Mouse (Mus musculus): Measurements from ENCODE around the gene Mapk8.
"Not testable (repeated sequence)": the region's sequence is repeated elsewhere in the genome, so short reads cannot be mapped to it uniquely, and the experiment has no call there.

Gene Mapk8

GRCm38 (mm10) chr14:33447027-33447569, at the start of gene Mapk8:
Gene Mapk8 (minus strand): TSS chr14:33447158.
- DNase-seq = peak; percentile 100

DNA sequence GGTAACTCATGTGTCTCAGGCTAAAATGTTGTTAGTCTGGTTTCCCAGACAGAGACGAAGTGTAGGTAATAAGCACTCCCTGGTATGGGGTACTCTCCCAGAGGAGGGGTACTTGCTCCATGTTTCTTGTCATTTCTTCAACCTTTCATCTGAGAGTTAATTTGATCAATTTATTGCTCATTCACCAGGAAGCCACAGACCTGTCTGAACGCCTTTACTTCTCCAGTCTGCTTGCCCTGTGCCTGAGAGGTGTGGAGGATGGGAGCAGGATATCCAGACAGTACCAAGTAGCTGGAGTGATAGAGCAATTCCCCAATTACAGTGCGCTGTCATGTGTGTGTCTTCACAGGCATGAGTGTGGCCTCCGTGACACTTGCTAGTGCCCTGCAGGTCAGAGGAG, 48.3 kb upstream of the Mapk8 start:
- DNase-seq = no peak

DNA sequence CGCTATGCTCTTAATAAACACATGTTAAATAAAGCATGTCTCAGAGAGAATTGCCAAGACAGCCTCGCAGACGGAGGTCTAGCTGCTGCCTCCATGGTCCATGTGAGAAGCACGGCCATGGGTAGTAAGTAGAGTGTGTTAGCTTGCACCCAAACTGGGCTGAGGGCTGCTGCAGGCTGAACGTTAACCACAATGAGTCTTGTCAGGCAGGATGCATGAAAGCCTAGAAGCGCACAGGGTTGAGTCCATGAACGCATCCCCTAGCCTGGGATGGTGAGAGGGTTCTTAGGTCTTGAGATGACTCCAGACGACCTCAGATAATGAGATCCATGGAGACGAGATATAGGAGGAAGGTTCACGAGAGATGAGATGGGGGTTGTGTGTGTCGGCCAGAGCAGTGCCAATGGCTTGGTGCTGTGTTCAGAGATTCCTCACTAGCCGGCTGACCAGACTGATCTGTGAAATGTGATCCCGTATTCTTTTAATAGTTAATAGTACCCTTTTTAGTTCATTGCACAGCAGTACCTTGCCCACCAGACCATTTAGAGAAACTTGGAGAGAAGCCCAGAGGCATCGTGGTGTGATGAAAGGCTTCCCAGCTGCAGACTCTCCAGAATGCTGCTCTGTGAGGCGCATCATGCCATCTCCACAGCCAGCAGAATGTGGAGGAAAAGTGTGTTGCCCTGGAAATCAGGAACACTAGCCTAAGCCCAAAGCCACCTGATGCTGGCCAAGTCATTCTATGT, 41.0 kb upstream of the Mapk8 start:
- DNase-seq = no peak

DNA sequence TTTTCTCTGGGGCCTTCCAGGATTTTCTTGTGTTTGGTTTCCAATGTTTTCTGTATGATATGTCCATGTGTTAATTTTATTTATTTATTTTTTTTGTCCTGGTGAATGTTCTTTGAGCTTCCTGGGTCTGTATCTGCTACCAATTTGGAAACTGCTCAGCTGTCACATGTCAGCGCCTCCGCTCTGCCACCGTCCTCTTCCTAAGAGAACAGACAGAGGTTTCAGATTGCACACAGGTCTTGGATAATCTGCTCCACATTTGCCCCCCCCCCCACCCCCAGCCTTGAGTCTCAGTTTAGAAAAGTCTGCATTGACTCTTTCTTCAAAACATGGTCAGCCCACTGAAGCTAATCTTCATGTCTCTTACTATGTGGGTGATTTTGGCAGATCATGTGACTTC, 35.0 kb upstream of the Mapk8 start:
- DNase-seq = no peak

DNA sequence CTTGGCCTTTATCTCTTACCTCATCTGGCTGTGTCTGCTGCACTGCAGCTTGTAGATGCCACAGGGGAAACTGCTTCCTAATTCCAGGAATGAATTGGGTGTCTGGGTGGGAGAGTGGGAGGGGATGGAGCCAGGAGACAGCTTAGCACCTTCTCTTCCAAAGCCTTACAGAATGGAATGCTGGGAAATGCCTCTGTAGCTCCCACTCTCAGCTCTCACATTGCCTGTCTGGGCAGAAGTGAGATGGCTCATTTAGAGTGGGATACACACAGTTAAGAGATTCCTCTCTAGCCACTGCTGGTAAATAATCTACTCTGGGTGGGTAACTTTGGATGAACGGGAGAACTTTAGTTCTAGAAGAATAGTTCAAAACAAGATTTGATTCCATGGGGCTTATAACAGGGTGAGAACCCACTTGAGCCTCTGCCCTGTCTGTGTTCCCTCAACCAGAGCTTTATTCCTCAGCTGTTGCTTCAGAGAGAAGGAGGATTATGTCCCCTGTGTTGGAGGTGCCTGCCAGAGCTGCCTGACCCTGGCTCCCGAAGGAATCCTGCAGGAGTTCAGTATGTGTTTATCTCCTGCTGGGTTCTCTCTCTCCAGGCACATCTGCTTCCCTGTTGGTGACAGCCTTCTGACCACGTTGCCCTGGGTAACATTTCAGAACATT, 29.3 kb upstream of the Mapk8 start:
- DNase-seq = no peak

GRCm38 (mm10) chr14:33474461-33474860, 27.5 kb upstream of the Mapk8 start:
- DNase-seq = no peak

- no peak for DNase-seq
Observed at GRCm38 (mm10) chr14:33471331-33471730, 24.4 kb upstream of the Mapk8 start, which contains the start of gene Frmpd2. Gene Frmpd2 (plus strand): TSS chr14:33471696.

DNA sequence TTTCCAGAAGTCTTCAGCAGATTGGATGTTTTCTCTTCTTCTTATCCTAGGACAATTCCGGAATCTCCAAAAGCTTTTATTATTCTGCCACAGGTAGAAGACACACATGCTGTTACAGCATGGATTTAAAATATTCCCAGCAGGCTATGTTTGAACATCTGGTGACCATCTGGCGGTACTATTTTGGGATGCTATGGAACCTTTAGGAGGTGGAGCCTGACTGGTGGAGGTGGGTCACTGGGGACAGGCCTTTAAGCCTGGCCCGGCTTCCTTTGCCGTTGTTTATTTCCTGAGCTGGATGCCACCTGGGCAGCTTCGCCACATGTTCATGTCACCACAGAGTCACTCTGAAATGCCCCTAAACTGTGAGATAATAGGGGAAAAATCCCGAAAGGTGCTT, 20.8 kb upstream of the Mapk8 start:
- no peak for DNase-seq

DNA sequence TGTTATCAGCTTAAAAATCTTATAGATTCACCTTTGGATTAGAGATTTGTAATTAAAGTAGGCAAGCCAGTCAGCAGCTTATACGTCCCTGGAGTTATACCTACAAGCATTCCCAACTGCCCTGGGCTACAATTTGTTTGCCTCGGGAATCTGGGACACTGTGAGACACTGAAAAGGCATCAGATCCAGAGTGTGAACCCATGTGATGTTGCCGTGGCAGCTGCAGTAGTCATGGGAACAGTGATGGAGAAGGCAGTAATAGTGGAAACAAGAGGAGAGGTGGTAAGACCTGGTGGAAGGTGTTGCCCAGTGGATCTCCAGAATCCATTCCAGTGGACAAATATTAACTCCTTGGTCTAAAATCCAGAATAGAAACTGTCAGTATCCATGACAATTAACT, 16.7 kb upstream of the Mapk8 start:
- DNase-seq = no peak

- no peak for DNase-seq
Observed at GRCm38 (mm10) chr14:33450331-33450730, 3.4 kb upstream of the Mapk8 start.

GRCm38 (mm10) chr14:33449296-33449840, 2.4 kb upstream of the Mapk8 start:
- no peak for DNase-seq

DNA sequence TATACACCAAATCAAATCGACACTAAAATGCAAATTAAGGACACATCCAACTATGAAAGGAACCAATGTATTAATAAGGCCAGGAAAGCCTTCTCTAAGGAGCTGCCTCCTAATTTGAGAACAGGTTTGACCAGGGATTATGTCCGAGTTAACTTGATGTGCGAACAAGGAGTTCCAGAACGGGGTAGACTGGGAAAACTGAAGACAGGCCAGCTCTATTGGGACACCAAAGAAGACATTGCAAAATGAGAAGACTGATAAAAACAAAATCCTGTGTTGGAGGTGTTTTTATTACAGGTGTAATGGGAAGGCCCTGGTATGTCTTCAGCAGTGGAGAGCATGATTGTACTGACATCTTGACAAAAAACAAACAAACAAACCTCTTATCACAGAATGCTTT, 1.3 kb upstream of the Mapk8 start:
- DNase-seq = no peak

DNA sequence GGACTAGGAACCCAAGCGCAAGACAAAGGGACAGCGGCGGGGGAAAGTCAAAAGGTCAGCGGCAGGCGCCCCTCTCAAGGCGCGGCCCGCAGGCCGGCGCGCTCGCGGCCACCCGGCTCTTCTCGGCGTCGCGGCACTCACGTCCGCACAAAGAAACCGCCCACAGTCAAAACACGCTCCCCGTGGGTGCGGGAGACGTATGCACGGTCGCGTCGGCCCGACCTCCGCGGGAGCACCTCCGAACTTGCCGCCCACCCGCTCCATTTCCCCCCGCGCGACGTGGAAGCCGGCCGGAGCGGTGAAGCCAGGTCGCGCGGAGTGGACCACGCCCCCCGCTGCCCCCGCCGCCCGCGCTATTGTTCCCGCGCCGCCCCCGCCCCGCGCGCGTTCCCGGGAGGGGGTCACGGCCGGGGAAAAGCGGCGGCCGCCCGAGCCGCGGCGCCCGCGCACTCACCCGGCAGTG, 366 bp downstream of the Mapk8 start:
- no peak for DNase-seq

- no peak for DNase-seq
Observed at GRCm38 (mm10) chr14:33445962-33446361, 996 bp downstream of the Mapk8 start.

- DNase-seq = no peak
Observed at GRCm38 (mm10) chr14:33443780-33444179, 3.2 kb downstream of the Mapk8 start.

GRCm38 (mm10) chr14:33432485-33432884, 14.5 kb downstream of the Mapk8 start:
- not testable (repeated sequence) for DNase-seq

GRCm38 (mm10) chr14:33424124-33424523, 22.8 kb downstream of the Mapk8 start:
- DNase-seq = no peak

- no peak for DNase-seq
Observed at GRCm38 (mm10) chr14:33423003-33423402, 24.0 kb downstream of the Mapk8 start.

GRCm38 (mm10) chr14:33418311-33418909, 28.5 kb downstream of the Mapk8 start:
- no peak for DNase-seq

DNA sequence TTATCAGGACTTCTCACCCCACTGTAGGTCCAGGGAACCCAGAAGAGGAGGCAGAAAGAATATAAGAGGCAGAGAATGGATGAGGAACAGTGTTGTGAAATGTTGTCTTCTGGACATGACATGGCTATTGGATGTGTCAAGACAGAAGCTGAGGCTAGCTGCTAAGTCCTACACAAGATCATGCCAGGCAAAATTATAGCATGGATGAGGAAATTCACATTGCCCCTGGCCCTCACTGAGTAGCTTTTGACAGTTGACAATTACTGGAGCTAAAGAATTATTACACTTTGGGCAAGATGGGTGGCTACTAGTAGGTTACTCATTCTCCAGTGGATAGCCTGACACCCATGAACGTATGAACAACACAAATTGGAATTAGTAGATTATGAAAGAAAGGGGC, 31.2 kb downstream of the Mapk8 start:
- no peak for DNase-seq

DNA sequence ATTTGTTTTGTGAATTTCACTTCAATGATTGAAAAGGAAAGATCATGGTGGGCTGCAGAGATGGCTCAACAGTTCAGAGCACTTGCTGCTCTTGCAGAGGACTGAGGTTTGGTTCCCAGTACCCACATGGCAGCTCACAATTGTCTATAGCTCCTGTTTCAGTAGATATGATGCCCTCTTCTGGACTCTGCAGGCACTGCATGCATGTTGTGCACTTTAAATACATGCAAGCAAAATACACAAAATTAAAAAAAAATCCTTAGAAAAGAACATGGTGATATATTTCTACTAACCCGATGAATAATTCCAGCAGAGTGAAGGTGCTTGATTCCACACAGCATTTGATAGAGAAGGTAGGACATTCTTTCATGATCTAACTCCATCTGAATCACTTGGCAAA, 44.6 kb downstream of the Mapk8 start:
- peak; percentile 55 for DNase-seq

- DNase-seq = no peak
Observed at GRCm38 (mm10) chr14:33400019-33400418, 46.9 kb downstream of the Mapk8 start.

DNA sequence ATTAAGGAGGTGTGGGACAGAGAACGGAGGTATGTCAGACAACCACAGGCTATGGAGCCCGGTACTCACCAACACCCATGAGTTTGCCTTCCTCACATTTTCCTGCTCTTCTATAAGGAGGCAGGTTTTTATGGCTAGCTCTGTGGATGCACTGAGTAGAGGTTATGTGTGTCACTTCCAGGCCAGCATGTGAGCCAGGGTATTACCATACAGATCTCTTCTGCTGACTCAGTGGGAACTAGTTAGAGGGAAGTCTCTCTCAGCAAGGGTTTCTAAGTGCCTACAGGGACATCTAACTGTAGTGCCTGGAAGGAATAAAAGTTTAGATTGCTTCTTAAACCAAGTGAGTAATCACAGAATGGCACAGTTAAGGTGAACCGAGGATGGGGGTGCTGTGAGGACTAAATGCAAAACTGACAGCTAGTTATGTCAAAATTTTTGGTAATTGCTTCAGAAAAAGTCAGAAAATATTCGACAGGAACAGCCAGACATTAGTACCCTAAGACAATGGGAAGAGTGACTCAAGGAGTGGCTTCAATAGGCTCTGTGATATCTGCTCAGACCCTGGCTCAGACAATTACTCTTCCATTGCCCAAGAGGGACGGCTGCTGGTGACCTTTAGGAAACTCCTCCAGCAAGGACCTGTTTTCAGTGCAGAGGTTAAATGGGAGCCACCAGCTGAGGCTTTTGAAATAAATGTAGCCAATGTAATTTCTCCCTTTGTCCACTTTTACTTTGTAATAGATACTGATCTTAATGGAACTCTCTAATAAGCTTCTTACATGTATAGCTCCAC, 48.7 kb downstream of the Mapk8 start:
- no peak for DNase-seq

Data from thymus, postnatal 4 days (tissue).